Mouse (Mus musculus) midbrain, embryonic 10.5 days (tissue): ENCODE measurements around the gene Jpt2. TPM values are rescaled to one million over a fixed set of nuclear protein-coding genes. Genes with fewer than 3 reads are reported as not detected.

Experiments used
- DNase-seq: peaks from one replicate; pipeline ENCODE4 v3.0.0-alpha.2; 2017; ENCODE audit warnings: low spot score
- H3K27ac ChIP-seq: fragments of 300-500 bp; sonication (generic); replicated peaks from 2 replicates; pipeline ENCODE4 v1.5.1; 2016; ENCODE audit warnings: mild to moderate bottlenecking
- H3K27me3 ChIP-seq: fragments of 300-500 bp; sonication (generic); 2 replicates; pipeline ENCODE4 v1.6.1; 2016; ENCODE audit warnings: low read depth, mild to moderate bottlenecking; ENCODE audit not compliant: poor library complexity, severe bottlenecking
- H3K36me3 ChIP-seq: fragments of 300-500 bp; sonication (generic); 2 replicates; pipeline ENCODE4 v1.6.1; 2016; ENCODE audit warnings: mild to moderate bottlenecking, moderate library complexity
- H3K4me1 ChIP-seq: fragments of 300-500 bp; sonication (generic); 2 replicates; pipeline ENCODE4 v1.6.1; 2016
- H3K4me3 ChIP-seq: fragments of 300-500 bp; sonication (generic); 2 replicates; pipeline ENCODE4 v1.5.1; 2016; ENCODE audit warnings: mild to moderate bottlenecking, moderate library complexity
- H3K9me3 ChIP-seq: fragments of 300-500 bp; sonication (generic); replicated peaks from 2 replicates; pipeline ENCODE4 v1.6.1; 2016; ENCODE audit warnings: mild to moderate bottlenecking
- WGBS: fragments of 180-500 bp; shearing (Covaris S2); methylation state at CpG from one replicate; pipeline ENCODE4 v1.1.7; 2016; 5-methylcytosine and 5-hydroxymethylcytosine counted together
- polyA plus RNA-seq: library from polyadenylated mRNA; unstranded; fragments of >200 nt; fragmentation: Nextera tagmentation; extraction: Ambion mirVana; gene quantifications from 2 replicates; pipeline ENCODE4 v1.2.1, GENCODE M21; 2016

Gene Jpt2
- polyA plus RNA-seq, 1 experiment from 2014 or later: 466 TPM

GRCm38 (mm10) chr17:24891321-24891720 lies 69.2 kb downstream of the Jpt2 start:
- DNase-seq: no peak
- no peaks in the 10 kb centered on the region for H3K9me3 ChIP-seq
- peaks cover 44% of the 10 kb centered on the region for H3K4me1 ChIP-seq
- WGBS: 89% methylated on average over 13 of the region's 13 CpGs
- H3K4me3 ChIP-seq: no peak overlapping the region
- no peaks in the 10 kb centered on the region for H3K27me3 ChIP-seq
- H3K27ac ChIP-seq: no peak overlapping the region
- H3K36me3 ChIP-seq: peaks cover 53% of the 10 kb centered on the region

- Histone ChIP-seq H3K4me1 (peaks cover 40% of the 10 kb centered on the region), H3K9me3 (no peaks in the 10 kb centered on the region), H3K27ac (no peak overlapping the region), H3K27me3 (no peaks in the 10 kb centered on the region), H3K36me3 (peaks cover 53% of the 10 kb centered on the region), H3K4me3 (0 out of 2 replicates have a peak overlapping the region, but pooled peaks have one; percentile 11)
- 90% methylated on average over 19 of the region's 19 CpGs for WGBS
- DNase-seq: no peak
Observed at GRCm38 (mm10) chr17:24890151-24891092, 70.1 kb downstream of the Jpt2 start.

DNA sequence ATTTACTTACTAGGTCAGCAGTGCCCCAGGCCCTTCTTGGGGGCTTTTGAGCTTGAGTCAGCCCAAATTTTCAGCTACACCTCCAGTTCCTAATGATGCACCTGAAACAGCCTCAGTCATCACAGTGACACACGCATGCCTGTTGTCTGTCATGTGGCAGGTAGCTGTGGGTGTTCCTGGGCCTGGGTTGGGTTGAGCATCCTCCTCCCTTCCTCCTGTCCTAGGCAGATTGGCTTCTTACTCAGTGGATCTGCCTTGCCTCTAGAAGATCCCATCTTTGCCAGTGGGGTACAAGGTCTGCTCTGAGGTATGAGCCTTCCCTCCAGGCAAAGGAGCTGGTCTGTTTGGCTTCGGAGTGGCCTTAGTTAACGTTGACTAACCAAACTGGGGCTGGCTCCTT lies 71.6 kb downstream of the Jpt2 start:
- Histone ChIP-seq H3K4me3 (no peak overlapping the region), H3K36me3 (peaks cover 62% of the 10 kb centered on the region), H3K9me3 (no peaks in the 10 kb centered on the region), H3K27ac (no peak overlapping the region), H3K4me1 (peaks cover 37% of the 10 kb centered on the region), H3K27me3 (no peaks in the 10 kb centered on the region)
- 95% methylated on average over 3 of the region's 3 CpGs for WGBS
- no peak for DNase-seq

Other genes with a start within 250 kb of the Jpt2 start
- 0.26 and 0.51 TPM in 2 replicates for gene Rnf151, start 242.6 kb downstream of the Jpt2 start, polyA plus RNA-seq
- 1,457 and 1,841 TPM in 2 replicates for gene Rps2, start 242.6 kb downstream of the Jpt2 start, polyA plus RNA-seq
- gene Ndufb10, start 236.2 kb downstream of the Jpt2 start, polyA plus RNA-seq: 206 and 214 TPM in 2 replicates
- gene Rpl3l, start 232.9 kb downstream of the Jpt2 start, polyA plus RNA-seq: not detected in 2 replicates
- 19.2 and 20.5 TPM in 2 replicates for gene Msrb1, start 224.0 kb downstream of the Jpt2 start, polyA plus RNA-seq
- 0.43 and 0.51 TPM in 2 replicates for gene Hs3st6, start 207.7 kb downstream of the Jpt2 start, polyA plus RNA-seq
- gene Meiob, start 156.4 kb downstream of the Jpt2 start, polyA plus RNA-seq: 0.06 TPM in 1 of 2 replicates, not detected in the other
- gene Hagh, start 120.5 kb downstream of the Jpt2 start, polyA plus RNA-seq: 28.5 and 29.3 TPM in 2 replicates
- gene Fahd1, start 110.3 kb downstream of the Jpt2 start, polyA plus RNA-seq: 18.4 and 19.6 TPM in 2 replicates
- gene Igfals, start 94.7 kb downstream of the Jpt2 start, polyA plus RNA-seq: 0.31 TPM in 1 of 2 replicates, not detected in the other
- gene Nubp2, start 74.3 kb downstream of the Jpt2 start, polyA plus RNA-seq: 85.5 and 87.0 TPM in 2 replicates
- gene Spsb3, start 74.0 kb downstream of the Jpt2 start, polyA plus RNA-seq: 46.6 and 50.4 TPM in 2 replicates
- 28.9 and 33.9 TPM in 2 replicates for gene Eme2, start 65.6 kb downstream of the Jpt2 start, polyA plus RNA-seq
- 94.7 and 98.1 TPM in 2 replicates for gene Mrps34, start 65.6 kb downstream of the Jpt2 start, polyA plus RNA-seq
- gene Nme3, start 64.2 kb downstream of the Jpt2 start, polyA plus RNA-seq: 46.2 and 47.0 TPM in 2 replicates
- 40.1 and 53.9 TPM in 2 replicates for gene Mapk8ip3, start 23.7 kb downstream of the Jpt2 start, polyA plus RNA-seq
- 6.8 and 8.5 TPM in 2 replicates for gene Cramp1l, start 55.1 kb upstream of the Jpt2 start, polyA plus RNA-seq
- 27.0 and 34.9 TPM in 2 replicates for gene Ift140, start 55.4 kb upstream of the Jpt2 start, polyA plus RNA-seq
- gene Tmem204, start 122.9 kb upstream of the Jpt2 start, polyA plus RNA-seq: 10.7 and 12.7 TPM in 2 replicates
- 51.2 and 51.5 TPM in 2 replicates for gene Telo2, start 155.3 kb upstream of the Jpt2 start, polyA plus RNA-seq
- not detected in 2 replicates for gene Ptx4, start 160.1 kb upstream of the Jpt2 start, polyA plus RNA-seq
- 23.1 and 26.4 TPM in 2 replicates for gene Clcn7, start 172.7 kb upstream of the Jpt2 start, polyA plus RNA-seq
- gene Ccdc154, start 201.8 kb upstream of the Jpt2 start, polyA plus RNA-seq: not detected in 2 replicates
- gene Gm38655, start 214.8 kb upstream of the Jpt2 start, polyA plus RNA-seq: not detected in 2 replicates
- gene BC003965, start 223.9 kb upstream of the Jpt2 start, polyA plus RNA-seq: 37.3 and 37.7 TPM in 2 replicates
- 8.4 and 9.7 TPM in 2 replicates for gene Unkl, start 227.7 kb upstream of the Jpt2 start, polyA plus RNA-seq